Mouse (Mus musculus): ENCODE measurements at regions not wholly inside any gene's neighbourhood (a gene's known extent, or its start where the extent isn't known, plus 50 kb on each side); places are given as distances from the start of the nearest gene placed in this dataset.

GRCm38 (mm10) chr12:9847465-9848205 lies 277.7 kb downstream of the Osr1 start:
- DNase-seq: no peak

GRCm38 (mm10) chr12:9855503-9856024 lies 285.6 kb downstream of the Osr1 start:
- DNase-seq: no peak

DNA sequence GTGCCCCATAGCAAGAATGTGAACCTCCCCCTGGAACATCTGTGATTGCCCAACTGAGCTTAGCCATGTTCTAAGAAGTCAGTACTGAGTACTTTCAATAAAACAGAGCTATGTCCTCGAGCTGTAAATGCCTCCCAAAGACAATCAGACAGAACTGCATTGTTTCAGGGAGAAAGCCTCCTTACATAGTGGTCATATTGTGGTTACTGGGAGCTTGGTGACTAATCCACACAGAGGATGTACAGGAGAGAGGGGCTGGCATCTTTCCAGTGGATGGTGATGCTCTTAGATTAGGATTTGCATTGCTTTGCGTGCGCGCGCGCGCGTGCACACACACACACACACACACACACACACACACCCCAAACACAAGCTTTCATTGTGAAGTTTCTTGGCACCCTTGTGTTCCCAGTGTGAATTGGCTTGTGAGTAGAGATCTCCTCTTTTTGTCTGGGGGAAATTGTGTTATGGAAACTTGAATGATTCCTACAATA lies 286.3 kb downstream of the Osr1 start:
- DNase-seq: no peak

DNA sequence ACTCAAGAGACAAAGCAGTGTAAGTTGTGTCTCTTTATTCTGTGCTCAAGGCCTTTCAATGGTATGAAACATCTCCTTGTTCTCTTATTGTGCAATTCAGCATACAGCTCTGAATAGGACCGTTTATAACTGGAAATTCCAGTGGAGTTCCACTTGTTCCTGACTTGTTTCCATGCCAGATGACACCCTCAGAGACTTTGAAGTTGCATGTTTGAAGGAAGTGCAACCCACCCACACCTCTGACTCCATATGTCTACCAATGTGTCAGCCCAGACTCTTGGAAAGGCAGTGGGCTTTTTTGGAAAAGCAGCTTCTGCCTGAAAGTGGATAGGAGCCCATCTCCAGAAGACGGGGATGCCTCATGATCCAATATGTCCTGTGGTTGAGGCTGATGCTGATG lies 288.1 kb downstream of the Osr1 start:
- DNase-seq: no peak

DNA sequence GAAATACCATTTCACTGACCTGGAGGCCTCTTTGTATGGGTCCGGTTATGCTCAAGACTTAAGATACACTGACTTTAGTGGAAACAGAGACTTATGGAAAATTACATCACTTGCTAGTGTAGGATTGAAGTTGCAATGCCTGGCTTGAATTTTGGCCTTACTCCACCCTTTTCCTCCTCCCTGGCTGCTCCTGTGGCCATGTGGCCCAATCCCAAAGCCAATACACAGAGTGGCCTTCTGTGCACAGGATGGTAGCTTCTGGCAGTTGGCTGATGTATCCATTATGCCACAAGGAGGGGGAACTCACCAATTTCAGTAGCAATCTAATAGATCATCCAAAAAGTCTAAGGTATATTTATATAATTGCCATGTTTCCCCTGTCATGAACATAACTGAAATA lies 292.4 kb downstream of the Osr1 start:
- no peak for DNase-seq

GRCm38 (mm10) chr12:9872236-9872635 lies 302.3 kb downstream of the Osr1 start:
- DNase-seq: no peak

DNA sequence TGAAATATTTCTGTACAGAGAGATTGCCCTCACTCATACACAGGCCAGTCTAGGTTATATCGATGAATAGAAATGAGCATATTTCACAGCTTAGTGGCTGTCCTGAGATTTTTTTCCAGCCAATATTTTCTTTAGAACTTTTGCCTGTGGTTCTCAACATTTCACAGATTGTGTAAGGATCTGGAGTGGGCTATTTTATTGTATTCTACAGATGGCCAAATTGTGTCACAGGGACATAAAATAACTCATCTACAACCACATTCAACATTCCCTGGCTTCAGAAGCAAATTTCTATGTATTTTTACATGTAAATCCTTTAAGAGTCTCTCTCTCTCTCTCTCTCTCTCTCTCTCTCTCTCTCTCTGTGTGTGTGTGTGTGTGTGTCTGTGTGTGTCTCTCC lies 303.3 kb downstream of the Osr1 start:
- DNase-seq: no peak

DNA sequence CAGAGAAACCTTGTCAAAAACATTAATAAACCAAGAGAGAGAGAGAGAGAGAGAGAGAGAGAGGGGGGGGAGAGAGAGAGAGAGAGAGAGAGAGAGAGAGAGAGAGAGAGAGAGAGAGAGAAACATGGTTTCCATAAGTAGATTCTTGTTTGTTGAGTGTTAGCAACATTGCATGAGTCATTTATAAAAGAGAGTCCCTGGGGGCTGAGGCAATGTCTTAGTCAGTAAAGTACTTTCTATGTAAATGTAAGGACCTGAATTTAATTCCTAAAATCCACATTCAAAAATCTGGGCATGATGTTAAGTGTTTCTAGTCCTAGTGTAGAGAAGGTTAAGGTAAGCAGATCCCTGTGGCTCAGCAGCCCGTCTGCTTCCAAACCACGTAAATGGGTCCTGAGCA lies 304.9 kb downstream of the Osr1 start:
- DNase-seq: no peak

- DNase-seq: no peak
Observed at GRCm38 (mm10) chr12:9881953-9882623, 312.2 kb downstream of the Osr1 start.

DNA sequence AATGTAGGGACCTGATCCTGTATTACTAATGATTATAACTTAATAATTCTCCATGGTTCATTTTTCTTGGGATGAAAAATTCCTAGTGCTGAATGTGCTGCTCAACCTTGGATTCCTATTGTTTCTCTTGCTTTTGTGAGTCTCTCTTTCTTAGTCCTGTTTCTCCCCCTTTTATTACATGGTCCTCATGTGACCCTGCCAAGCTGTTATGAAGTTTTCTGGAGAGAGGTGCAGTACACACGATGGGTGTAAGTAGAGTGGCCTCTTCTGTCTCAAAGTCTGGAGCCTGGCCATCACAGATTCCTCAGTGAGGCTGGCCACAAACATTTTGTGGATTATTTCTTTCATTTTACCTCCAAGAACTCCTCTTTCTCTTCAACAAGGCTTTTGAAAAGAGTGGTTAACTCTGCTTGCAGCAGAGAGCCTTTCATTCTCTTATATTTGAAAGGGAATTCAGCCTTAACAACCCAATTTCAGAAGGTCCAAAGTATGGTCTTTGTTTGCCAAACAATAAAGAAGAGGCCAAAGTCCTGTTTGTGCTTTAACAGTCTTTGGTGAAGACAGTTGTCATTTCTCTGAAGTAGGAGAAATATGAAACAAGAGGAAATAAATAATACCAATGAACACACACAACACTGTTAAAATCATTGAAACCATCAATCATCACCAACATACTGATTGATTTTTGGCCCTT lies 313.3 kb downstream of the Osr1 start:
- no peak for DNase-seq

DNA sequence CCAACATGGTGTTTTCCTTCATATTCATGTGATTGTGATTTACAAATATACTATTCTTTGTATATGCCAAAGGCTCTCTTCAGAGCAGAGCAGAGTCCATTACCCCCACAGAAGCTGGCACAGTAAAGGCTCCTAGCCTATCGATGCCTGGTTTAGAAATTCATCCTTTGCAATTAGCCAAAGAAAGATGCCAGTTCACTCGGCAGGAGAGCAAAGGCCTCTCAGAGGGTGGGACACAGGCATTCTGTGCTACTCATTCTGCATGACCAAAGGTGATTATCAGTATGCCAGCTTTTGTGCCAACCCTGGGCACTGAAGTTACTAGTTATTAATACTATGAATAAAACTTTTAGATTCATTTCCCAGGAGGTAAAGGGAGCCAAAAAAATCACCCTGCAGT lies 324.6 kb downstream of the Osr1 start:
- no peak for DNase-seq

DNA sequence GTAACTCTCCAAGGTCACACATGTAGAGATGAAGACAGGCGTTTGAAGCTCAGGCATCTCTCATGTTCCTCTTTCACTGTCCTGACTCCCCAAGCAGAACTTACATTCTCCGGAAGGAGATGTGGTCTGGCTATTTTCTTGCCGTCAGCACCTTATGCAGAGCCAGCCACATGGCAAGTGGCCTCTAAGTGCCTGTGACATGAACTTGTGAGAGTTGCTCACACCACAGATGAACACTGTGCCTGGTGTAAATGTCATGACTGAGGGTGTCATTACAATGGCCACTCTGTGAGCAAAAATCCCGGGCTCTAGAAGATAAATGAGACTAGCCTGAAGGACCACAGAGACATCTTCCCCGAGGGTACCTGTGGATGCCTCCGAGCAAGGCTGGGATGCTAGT lies 328.1 kb downstream of the Osr1 start:
- DNase-seq: no peak

DNA sequence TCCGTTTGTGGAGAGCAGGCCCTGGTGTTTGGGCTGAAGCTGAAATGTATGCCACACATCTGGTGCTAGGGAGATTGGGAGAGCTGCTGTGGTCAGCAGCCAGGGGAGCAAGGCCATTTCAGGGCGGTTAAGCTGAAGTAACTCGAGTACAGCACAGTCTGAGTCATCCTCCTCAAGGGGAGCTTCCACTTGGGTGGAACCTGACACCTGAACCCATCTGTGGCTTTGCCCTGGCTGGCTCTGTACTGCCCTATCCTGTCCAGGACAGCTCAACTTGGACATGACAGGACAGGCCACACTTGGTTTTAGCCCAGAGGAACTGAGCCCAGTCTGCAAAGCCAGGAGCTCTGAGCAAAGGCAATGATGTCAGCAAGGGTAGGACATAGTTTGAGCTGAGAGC lies 328.5 kb downstream of the Osr1 start:
- no peak for DNase-seq

GRCm38 (mm10) chr12:9901948-9902347 lies 332.0 kb downstream of the Osr1 start:
- DNase-seq: no peak

DNA sequence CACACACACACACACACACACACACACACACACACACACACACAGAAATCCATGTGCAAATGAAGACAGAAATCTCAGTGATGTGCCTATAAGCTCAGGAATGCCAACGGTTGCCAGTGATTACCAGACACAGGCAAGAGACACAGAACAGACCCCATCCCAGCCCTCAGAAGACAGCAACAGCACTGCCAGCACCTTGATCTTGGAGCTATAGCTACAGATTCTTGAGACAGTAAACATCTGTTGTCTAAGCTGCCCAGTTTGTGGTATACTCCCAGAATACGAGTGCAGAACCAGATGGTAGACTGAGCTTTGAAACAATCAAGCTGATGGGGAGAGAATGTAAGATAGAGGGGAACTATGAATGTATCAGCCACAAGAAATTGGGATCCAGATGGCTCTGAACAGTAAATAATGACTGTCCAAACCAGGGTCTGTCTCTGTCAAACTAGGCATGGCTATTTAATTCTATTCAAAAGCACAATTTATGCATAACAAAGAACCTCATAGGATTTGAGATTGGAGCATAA lies 333.9 kb downstream of the Osr1 start:
- DNase-seq: no peak

GRCm38 (mm10) chr12:9912333-9912732 lies 342.4 kb downstream of the Osr1 start:
- no peak for DNase-seq

GRCm38 (mm10) chr12:9915726-9916140 lies 345.8 kb downstream of the Osr1 start:
- peak; percentile 32 for DNase-seq

DNA sequence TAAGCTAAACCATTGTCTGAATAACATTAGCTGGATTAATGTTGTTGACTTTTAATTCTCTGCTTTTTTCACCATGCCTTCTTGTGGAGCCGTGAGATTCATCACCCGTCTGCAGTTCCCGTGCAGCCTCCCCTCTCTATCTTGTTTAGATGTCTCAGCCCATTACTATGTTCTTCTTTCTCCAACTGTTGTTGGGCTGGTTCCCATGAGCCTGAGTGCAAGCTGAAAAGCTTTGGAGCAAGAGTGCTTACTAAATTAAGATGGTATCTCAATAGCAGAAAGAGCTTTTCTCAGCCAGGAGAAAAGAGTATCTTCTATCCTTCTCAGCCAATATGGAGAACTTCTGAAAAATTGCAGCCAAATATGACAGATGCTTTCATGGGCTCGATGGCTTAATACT lies 348.1 kb downstream of the Osr1 start:
- no peak for DNase-seq

GRCm38 (mm10) chr12:9919007-9919406 lies 349.1 kb downstream of the Osr1 start:
- no peak for DNase-seq

DNA sequence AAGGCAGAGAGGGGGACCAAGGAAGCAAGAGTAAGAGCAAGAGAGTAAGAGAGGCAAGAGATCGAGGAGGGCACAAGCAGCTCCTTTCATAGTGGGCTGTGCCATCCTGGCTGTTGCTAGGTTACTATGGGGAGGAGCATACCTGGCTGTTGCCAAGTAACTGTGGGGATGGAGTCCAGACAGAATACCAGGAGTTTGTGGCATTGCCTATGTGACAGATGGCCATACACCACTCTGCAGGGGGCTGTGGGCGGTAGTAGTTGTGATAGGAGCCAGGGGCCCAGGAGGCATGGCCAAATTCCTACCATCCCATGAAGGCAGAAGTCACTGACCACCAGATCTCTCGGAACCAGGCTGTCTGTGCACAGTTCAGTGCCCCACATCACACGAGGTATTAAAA lies 349.5 kb downstream of the Osr1 start:
- no peak for DNase-seq

GRCm38 (mm10) chr12:9920401-9920800 lies 350.5 kb downstream of the Osr1 start:
- DNase-seq: no peak

DNA sequence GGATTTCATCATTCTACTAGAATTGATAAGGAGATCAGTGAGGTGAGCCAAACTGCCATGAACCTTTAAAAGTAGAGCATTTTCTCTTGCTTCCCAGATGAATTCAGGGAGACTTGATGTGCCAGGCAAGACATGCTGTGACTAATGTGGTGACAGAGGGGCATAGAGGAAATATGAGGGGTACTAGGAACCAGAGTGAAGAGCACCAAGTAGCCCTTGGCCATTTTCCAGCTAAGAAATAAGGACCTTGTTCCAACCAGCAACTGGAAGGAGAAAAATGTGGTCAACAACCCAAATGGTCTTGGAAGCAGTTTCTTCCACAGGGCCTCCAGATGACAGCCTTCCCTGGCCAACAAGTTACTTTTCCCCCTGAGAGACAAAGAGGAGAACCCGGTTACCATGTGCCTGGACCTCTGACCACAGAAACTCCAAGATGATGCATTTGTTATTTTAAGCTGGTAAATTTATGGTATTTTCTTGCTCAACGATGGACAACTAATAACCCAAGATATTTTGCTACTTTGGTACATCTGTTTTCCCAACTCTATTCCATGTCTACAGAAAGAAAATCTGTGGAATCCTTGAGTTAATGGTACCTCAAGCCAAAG lies 351.8 kb downstream of the Osr1 start:
- peak; percentile 1 for DNase-seq

GRCm38 (mm10) chr12:9924561-9924960 lies 354.6 kb downstream of the Osr1 start:
- peak; percentile 34 for DNase-seq

All from kidney, postnatal 14 days (tissue).